Mouse (Mus musculus): ENCODE measurements around the gene Dio1.

Gene Dio1

GRCm38 (mm10) chr4:107300371-107300770, 6.6 kb downstream of the Dio1 start:
- no peak for DNase-seq

GRCm38 (mm10) chr4:107299779-107300340, 7.1 kb downstream of the Dio1 start:
- DNase-seq, result peak; percentile 70

GRCm38 (mm10) chr4:107298071-107298606, 8.8 kb downstream of the Dio1 start:
- DNase-seq, result peak; percentile 41

- DNase-seq, result no peak
Observed at GRCm38 (mm10) chr4:107292273-107292662, 14.7 kb downstream of the Dio1 start.

- DNase-seq, result no peak
Observed at GRCm38 (mm10) chr4:107291611-107292272, 15.2 kb downstream of the Dio1 start.

- no peak for DNase-seq
Observed at GRCm38 (mm10) chr4:107287517-107287916, 19.5 kb downstream of the Dio1 start.

- DNase-seq, result no peak
Observed at GRCm38 (mm10) chr4:107286386-107286785, 20.6 kb downstream of the Dio1 start.

GRCm38 (mm10) chr4:107285446-107286200, 21.3 kb downstream of the Dio1 start:
- DNase-seq, result no peak

- DNase-seq, result no peak
Observed at GRCm38 (mm10) chr4:107280843-107281475, 26.0 kb downstream of the Dio1 start.

- DNase-seq, result no peak
Observed at GRCm38 (mm10) chr4:107278188-107278707, 28.7 kb downstream of the Dio1 start.

GRCm38 (mm10) chr4:107274511-107274910, 32.5 kb downstream of the Dio1 start:
- peak; percentile 72 for DNase-seq

GRCm38 (mm10) chr4:107273683-107274082, 33.3 kb downstream of the Dio1 start:
- no peak for DNase-seq

- DNase-seq, result no peak
Observed at GRCm38 (mm10) chr4:107260001-107260400, 47.0 kb downstream of the Dio1 start.

GRCm38 (mm10) chr4:107254414-107254813, 52.6 kb downstream of the Dio1 start:
- DNase-seq, result no peak

- DNase-seq, result peak; percentile 97
Observed at GRCm38 (mm10) chr4:107253125-107254091, 53.6 kb downstream of the Dio1 start, which contains the start of the genes Lrrc42 and Hspb11. TSS of gene Lrrc42 (minus strand) at chr4:107253532. TSS of gene Hspb11 (plus strand) at chr4:107253593.

GRCm38 (mm10) chr4:107252522-107252921, 54.4 kb downstream of the Dio1 start:
- no peak for DNase-seq

- DNase-seq, result peak; percentile 62
Observed at GRCm38 (mm10) chr4:107250494-107250893, 56.5 kb downstream of the Dio1 start.

- DNase-seq, result no peak
Observed at GRCm38 (mm10) chr4:107249471-107249870, 57.5 kb downstream of the Dio1 start.

- no peak for DNase-seq
Observed at GRCm38 (mm10) chr4:107248061-107248460, 58.9 kb downstream of the Dio1 start.

- no peak for DNase-seq
Observed at GRCm38 (mm10) chr4:107247110-107247509, 59.9 kb downstream of the Dio1 start.

GRCm38 (mm10) chr4:107246040-107246439, 60.9 kb downstream of the Dio1 start:
- DNase-seq, result no peak

- peak; percentile 51 for DNase-seq
Observed at GRCm38 (mm10) chr4:107245368-107245767, 61.6 kb downstream of the Dio1 start.
